Mouse (Mus musculus) heart, embryonic 15.5 days (tissue): ENCODE measurements at regions not wholly inside any gene's neighbourhood (a gene's known extent, or its start where the extent isn't known, plus 50 kb on each side); places are given as distances from the start of the nearest gene placed in this dataset.

ENCODE experiments used
- ATAC-seq: fragments of 200-750 bp; cut with Nextera tagmentation; replicated peaks from 2 replicates; pipeline ENCODE4 v1.8.0; 2017; ENCODE audit warnings: low read depth, moderate TSS enrichment; ENCODE audit not compliant: insufficient number of reproducible peaks, insufficient read depth, low FRiP score
- H3K27ac ChIP-seq: fragments of 300-500 bp; sonication (generic); 2 replicates; pipeline ENCODE4 v1.5.1; 2015; ENCODE audit warnings: mild to moderate bottlenecking, inconsistent platforms
- H3K27me3 ChIP-seq: fragments of 300-500 bp; sonication (generic); 2 replicates; pipeline ENCODE4 v1.6.1; 2015; ENCODE audit warnings: inconsistent platforms
- H3K36me3 ChIP-seq: fragments of 300-500 bp; sonication (generic); 2 replicates; pipeline ENCODE4 v1.6.1; 2015; ENCODE audit warnings: mild to moderate bottlenecking, inconsistent platforms
- H3K4me1 ChIP-seq: fragments of 300-500 bp; sonication (generic); replicated peaks from 2 replicates; pipeline ENCODE4 v1.6.1; 2015; ENCODE audit warnings: inconsistent platforms
- H3K4me2 ChIP-seq: fragments of 300-500 bp; sonication (generic); 2 replicates; pipeline ENCODE4 v1.6.1; 2015; ENCODE audit warnings: inconsistent platforms, mild to moderate bottlenecking, moderate library complexity
- H3K4me3 ChIP-seq: fragments of 300-500 bp; sonication (generic); 2 replicates; pipeline ENCODE4 v1.5.1; 2015; ENCODE audit warnings: mild to moderate bottlenecking, inconsistent platforms
- H3K9ac ChIP-seq: fragments of 300-500 bp; sonication (generic); 2 replicates; pipeline ENCODE4 v1.6.1; 2015; ENCODE audit warnings: mild to moderate bottlenecking, inconsistent platforms
- H3K9me3 ChIP-seq: fragments of 300-500 bp; sonication (generic); replicated peaks from 2 replicates; pipeline ENCODE4 v1.6.1; 2016; ENCODE audit warnings: inconsistent platforms
- WGBS: fragments of 180-500 bp; shearing (Covaris S2); methylation state at CpG from one replicate; pipeline ENCODE4 v1.1.7; 2015; ENCODE audit warnings: mixed read lengths; 5-methylcytosine and 5-hydroxymethylcytosine counted together

DNA sequence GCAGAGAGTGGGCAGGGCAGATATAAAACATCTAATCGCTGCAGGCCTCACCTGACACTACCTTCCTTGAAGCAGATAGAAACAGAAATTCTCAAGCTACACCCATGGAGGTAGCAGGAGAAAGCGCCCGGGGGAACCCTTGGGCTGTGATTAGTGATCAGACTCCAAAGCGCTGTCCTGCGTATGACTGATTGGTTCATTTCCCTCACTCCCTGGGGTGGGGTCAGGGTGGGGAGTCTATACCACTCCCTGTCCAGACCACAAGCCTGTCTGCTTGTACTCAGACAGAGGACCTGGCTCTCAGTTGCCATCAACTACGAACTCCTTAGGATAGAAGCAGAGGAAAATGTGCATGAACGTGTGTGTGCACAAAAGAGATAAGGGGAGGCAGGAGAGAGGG is 77.7 kb downstream of the Gm826 start:
- no peaks in the 10 kb centered on the region for H3K9me3 ChIP-seq
- no peaks in the 10 kb centered on the region for H3K36me3 ChIP-seq
- 63% methylated on average over 7 of the region's 7 CpGs for WGBS
- no peaks in the 10 kb centered on the region for H3K27me3 ChIP-seq
- H3K4me2 ChIP-seq = no peak overlapping the region
- no peak overlapping the region for H3K4me3 ChIP-seq
- no peak overlapping the region for H3K27ac ChIP-seq
- peak; percentile 14; the same call in 1 of the 2 replicates for ATAC-seq
- no peaks in the 10 kb centered on the region for H3K4me1 ChIP-seq
- H3K9ac ChIP-seq = no peak overlapping the region

DNA sequence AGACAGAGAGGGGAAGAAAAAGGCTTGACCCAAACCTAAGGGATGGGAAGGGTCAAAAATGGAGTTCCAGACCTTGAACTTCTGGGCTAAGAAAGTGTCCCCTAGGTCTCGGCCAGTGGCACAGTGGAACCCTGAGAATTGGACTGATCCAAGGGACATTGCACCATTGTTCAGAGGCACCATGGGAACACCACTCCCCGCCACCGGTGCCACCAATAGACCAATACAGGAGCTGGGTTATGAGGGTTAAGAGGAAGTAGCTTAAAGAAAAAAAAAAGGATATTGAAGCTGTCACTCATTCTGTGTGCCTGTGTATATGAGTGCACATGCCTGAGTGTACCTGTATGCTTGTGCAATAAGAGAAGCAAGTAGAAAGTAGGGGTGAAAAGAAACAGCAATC is 83.7 kb downstream of the Gm826 start:
- Histone ChIP-seq H3K4me3 (no peak overlapping the region), H3K27me3 (no peaks in the 10 kb centered on the region), H3K4me2 (no peak overlapping the region), H3K9me3 (no peaks in the 10 kb centered on the region), H3K9ac (no peak overlapping the region), H3K4me1 (peaks cover 8% of the 10 kb centered on the region; the same call in 1 of the 2 replicates), H3K36me3 (no peaks in the 10 kb centered on the region), H3K27ac (no peak overlapping the region)
- ATAC-seq = no peak
- 91% methylated on average over 3 of the region's 3 CpGs for WGBS

DNA sequence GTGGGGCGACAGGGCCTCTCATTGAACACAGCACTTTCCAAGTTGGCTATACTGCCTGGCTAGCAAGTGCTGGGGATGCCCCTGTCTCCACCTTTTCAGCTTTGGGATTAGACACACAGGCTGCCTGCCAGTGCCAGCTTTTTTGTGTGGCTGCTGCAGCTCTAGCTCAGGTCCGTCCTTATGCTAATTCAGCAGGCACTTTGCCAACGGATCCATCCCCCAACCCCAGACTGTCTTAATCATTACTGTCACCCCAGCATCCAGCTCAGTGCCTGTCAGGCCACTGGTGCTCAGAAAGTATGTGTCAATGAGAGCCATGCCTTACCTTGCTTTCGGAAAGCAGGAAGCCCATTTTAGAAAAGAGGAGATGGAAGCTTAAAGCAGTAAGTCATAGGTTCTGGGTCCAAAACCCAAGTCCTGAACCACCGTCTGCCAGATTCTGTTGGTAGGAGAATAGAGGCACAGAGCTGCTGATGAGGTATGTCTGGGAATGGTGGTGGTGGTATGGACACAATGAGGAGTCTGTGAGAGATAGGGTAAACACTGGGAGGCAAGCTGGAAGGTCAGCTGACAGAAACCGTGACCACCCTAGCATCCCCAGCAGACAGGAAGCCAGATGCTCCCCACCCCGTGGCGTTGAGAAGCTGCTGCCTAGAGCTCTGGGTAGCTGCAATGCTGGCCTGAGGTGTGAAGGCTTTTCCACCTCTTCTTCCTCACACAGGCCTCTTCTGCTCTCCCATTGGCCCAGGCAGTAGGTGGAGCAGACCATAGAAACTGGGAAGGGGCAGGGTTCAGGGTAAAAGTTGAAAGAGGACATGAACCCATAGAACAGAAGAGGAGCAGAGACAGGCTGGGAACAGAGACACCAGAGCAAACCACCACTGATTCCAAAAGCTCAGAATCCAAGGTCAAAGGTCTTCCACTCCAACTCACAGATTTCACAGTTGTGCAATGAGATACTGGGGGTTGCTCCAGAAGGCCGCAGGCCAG is 84.6 kb downstream of the Gm826 start:
- Histone ChIP-seq H3K4me3 (no peak overlapping the region), H3K9me3 (no peaks in the 10 kb centered on the region), H3K9ac (no peak overlapping the region), H3K36me3 (no peaks in the 10 kb centered on the region), H3K27ac (no peak overlapping the region), H3K4me1 (peaks cover 8% of the 10 kb centered on the region; the same call in 1 of the 2 replicates), H3K4me2 (no peak overlapping the region), H3K27me3 (no peaks in the 10 kb centered on the region)
- 54% methylated on average over 9 of the region's 9 CpGs for WGBS
- ATAC-seq = no peak

DNA sequence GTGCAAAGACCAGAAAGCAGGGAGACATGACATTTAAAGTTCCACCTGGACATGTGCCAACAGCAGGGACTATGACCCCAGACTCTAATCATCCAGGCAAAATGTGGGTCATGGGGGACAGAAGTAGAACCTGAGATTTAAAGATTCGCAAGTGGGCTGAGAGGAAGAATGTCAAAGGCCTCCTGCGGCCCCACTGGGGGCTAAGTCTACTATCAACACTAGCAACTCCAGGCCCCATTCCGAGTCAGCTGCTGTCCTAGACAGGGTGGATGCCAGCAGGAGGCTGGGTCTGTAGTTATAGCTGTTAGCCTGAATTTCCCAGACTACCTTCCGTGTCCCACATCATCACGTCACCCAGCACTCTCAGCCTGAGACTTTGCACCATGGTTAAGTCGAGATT is 86.7 kb downstream of the Gm826 start:
- WGBS = 59% methylated on average over 6 of the region's 6 CpGs
- Histone ChIP-seq H3K27ac (no peak overlapping the region), H3K9ac (no peak overlapping the region), H3K27me3 (no peaks in the 10 kb centered on the region), H3K4me1 (peaks cover 8% of the 10 kb centered on the region; the same call in 1 of the 2 replicates), H3K4me3 (no peak overlapping the region), H3K9me3 (no peaks in the 10 kb centered on the region), H3K36me3 (no peaks in the 10 kb centered on the region), H3K4me2 (no peak overlapping the region)
- ATAC-seq = no peak

DNA sequence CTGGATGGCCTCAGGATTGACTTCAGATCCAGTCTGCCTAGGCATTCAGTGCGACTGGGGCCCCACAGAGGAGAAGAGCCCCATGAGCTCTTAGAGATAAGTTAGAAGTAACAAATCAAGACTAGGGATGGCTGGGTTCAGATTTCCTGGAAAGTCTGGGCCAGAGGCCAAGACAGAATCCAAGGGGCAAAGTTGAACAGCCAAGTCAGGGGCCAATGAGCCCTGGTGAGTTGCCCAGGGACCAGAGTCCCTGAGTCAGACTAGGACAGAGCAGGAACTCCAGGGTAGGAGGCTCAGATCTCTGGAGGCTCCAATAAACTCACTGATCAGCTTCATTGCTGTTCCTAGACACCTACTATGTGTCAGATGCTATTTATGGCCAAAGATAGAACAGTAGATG is 87.6 kb downstream of the Gm826 start:
- Histone ChIP-seq H3K4me1 (peaks cover 8% of the 10 kb centered on the region; the same call in 1 of the 2 replicates), H3K27me3 (no peaks in the 10 kb centered on the region), H3K27ac (no peak overlapping the region), H3K36me3 (no peaks in the 10 kb centered on the region), H3K9me3 (no peaks in the 10 kb centered on the region), H3K4me2 (no peak overlapping the region), H3K9ac (no peak overlapping the region), H3K4me3 (no peak overlapping the region)
- ATAC-seq = no peak
- 25% methylated on average over 1 of the region's 1 CpGs for WGBS

DNA sequence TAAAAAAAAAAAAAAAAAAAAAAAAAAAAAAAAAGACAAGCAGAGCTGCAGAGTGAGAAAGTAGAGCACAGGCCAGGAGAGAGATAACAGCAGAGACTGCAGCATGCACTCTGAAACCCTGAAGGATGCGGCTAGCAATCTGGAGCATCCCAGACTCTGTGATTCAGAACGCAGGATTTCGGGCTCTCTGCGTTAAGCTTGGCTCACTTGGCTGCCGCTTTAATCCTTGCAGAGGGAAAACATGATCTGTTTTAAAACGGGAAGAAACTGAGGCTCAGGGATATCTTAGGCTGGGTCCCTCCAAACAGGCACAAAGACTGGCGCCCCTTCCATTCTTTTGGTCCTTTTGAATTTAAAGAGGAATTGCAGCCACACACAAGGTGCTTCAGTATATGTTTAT is 89.1 kb downstream of the Gm826 start:
- H3K9me3 ChIP-seq = no peaks in the 10 kb centered on the region

DNA sequence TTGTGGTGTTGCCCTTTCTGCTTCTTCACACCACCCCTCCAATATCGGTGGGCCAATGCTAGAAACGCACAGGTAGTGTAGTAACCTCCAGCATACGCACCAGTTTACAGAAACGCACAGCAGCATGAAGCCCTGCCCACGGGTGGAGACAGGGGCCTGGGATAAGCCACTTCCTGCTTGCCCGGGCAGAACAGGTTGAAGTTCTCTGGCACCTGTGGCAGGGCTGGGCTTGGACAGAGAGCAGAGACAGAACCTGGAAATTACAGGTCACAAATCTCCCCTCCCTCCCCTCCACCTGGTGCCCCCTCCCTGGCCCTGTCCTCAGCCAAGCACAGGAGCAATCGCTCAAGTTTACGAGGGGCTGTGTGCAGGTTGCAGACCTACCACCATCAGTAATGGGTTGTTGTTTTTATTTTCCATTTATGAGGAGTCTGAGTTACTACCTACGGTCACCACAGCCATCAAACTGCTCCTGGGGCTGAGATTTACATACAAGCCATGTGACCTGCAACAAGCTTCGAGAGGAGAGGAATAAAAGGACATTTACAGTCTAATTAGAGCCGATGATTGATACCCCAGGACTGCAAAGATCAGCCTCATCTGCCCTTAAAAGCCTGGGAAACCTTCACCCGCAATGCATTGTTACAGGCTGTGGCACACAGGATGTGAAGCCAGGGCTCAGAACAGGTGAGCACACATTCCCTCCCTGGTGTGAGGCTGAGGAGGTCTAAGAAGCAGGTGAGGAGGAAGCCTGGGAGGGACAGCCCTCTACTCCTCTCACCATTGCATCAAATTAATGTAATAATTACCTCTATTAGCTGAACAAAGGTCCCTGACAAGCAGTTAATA is 93.2 kb downstream of the Gm826 start:
- Histone ChIP-seq H3K36me3 (no peaks in the 10 kb centered on the region), H3K4me3 (no peak overlapping the region), H3K9me3 (no peaks in the 10 kb centered on the region), H3K4me1 (0 out of 2 replicates have a peak, but pooled peaks cover under 1% of the 10 kb centered on the region), H3K27ac (no peak overlapping the region), H3K9ac (no peak overlapping the region), H3K4me2 (no peak overlapping the region), H3K27me3 (no peaks in the 10 kb centered on the region)
- 70% methylated on average over 12 of the region's 12 CpGs for WGBS
- no peak for ATAC-seq

More for the DNA sequence above, 89.1 kb downstream of the Gm826 start:
- no peak overlapping the region for H3K4me2 ChIP-seq
- H3K9ac ChIP-seq = no peak overlapping the region
- H3K27ac ChIP-seq = no peak overlapping the region
- H3K4me3 ChIP-seq = no peak overlapping the region
- WGBS = 21% methylated on average over 7 of the region's 7 CpGs
- H3K4me1 ChIP-seq = peaks cover 8% of the 10 kb centered on the region; the same call in 1 of the 2 replicates
- ATAC-seq = no peak
- no peaks in the 10 kb centered on the region for H3K36me3 ChIP-seq
- no peaks in the 10 kb centered on the region for H3K27me3 ChIP-seq

DNA sequence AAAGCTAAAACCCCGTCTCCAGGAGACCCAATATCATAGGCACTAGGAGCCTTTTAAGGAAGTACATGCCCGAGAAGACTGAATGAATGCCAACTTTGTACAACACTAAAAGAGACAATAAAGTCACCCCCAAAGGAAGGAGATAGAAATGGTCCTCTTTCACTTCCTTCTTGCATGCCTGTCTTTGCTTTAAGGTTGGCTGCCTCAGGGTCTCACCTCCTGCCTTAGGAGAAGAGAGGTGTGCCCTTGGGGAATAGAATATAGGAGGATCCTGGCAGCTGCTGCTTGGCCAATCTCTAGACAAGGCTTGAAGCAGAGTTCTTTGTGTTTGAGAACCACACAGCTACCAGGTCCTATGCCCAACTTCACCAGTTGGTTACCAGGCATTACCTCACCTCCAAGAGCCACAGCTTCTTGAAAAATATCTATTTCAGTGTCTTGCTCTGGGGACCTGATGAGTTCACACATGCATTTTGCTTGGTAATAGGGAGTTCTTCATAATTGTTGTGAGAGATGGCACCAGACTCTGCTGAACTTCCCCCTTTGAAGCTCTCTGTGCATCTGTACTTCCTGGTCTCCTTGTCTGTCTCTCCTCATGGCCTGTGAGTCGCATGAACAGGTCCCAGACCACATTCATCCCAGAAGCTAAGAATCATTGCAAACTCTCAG is 96.4 kb downstream of the Gm826 start:
- no peaks in the 10 kb centered on the region for H3K36me3 ChIP-seq
- no peak for ATAC-seq
- no peak overlapping the region for H3K27ac ChIP-seq
- 71% methylated on average over 3 of the region's 3 CpGs for WGBS
- no peaks in the 10 kb centered on the region for H3K27me3 ChIP-seq
- H3K4me1 ChIP-seq = no peaks in the 10 kb centered on the region
- no peak overlapping the region for H3K4me3 ChIP-seq
- no peaks in the 10 kb centered on the region for H3K9me3 ChIP-seq
- no peak overlapping the region for H3K9ac ChIP-seq
- no peak overlapping the region for H3K4me2 ChIP-seq

DNA sequence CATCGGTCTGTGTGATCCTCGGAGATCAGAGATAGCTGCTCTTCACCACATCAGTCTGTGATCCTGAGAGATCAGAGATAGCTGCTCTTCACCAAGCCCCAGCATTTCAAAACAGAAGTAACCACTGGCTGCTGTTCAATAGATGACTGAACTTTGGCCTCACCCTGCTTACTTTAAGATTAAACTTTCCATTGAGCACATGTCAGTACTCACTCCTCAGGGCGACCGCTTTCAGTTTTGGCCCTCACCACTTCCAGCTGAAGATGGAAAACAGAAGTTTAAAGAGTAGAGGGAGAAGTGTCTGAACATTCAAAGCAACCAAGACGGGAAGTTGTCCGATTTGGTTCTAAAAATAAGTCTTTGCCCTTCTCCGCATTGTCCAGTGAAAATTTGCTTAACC is 97.2 kb downstream of the Gm826 start:
- H3K36me3 ChIP-seq = no peaks in the 10 kb centered on the region
- no peak overlapping the region for H3K27ac ChIP-seq
- H3K4me3 ChIP-seq = no peak overlapping the region
- no peaks in the 10 kb centered on the region for H3K9me3 ChIP-seq
- ATAC-seq = no peak
- 31% methylated on average over 7 of the region's 7 CpGs for WGBS
- H3K4me1 ChIP-seq = no peaks in the 10 kb centered on the region
- no peak overlapping the region for H3K4me2 ChIP-seq
- H3K9ac ChIP-seq = no peak overlapping the region
- no peaks in the 10 kb centered on the region; the same call in 1 of the 2 replicates for H3K27me3 ChIP-seq

DNA sequence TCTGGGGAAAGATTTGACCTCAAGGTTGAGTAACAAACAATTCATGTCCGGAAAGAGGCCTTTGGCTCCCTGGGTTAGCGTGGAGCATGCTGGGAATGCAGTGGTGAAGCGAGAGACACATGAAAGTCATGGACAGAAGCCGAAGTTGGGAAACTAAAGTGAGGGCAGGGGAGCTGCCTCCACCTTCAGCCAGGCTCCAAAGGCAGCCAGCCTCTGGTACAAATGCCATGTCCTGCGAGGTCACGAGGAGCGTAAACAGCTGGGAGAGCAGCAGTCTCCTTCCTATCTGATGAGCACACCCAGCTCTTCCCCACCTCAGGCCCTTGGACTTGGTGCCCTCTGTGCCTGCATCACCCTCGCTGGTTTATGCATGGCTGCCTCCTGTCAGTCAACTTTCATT is 103.2 kb downstream of the Gm826 start:
- Histone ChIP-seq H3K9ac (no peak overlapping the region), H3K4me2 (no peak overlapping the region), H3K4me3 (no peak overlapping the region), H3K36me3 (no peaks in the 10 kb centered on the region), H3K27me3 (no peaks in the 10 kb centered on the region; the same call in 1 of the 2 replicates), H3K9me3 (no peaks in the 10 kb centered on the region), H3K4me1 (no peaks in the 10 kb centered on the region), H3K27ac (no peak overlapping the region)
- WGBS = 63% methylated on average over 8 of the region's 8 CpGs
- no peak for ATAC-seq
